Mouse (Mus musculus) hindbrain, embryonic 16.5 days (tissue): ENCODE results near the gene Itm2b. TPM values are rescaled to one million over a fixed set of nuclear protein-coding genes. Genes with fewer than 3 reads are reported as not detected.

ENCODE experiments used
- ATAC-seq: fragments of 200-750 bp; cut with Nextera tagmentation; 2 replicates; pipeline ENCODE4 v1.8.0; 2017; ENCODE audit warnings: moderate TSS enrichment, moderate library complexity
- H3K27ac ChIP-seq: fragments of 300-500 bp; sonication (generic); 2 replicates; pipeline ENCODE4 v1.5.1; 2014; ENCODE audit warnings: low read depth, mild to moderate bottlenecking, control low read depth, low read length, moderate library complexity
- H3K27me3 ChIP-seq: fragments of 300-500 bp; sonication (generic); replicated peaks from 2 replicates; pipeline ENCODE4 v1.6.1; 2014; ENCODE audit warnings: low read length; ENCODE audit not compliant: control insufficient read depth, insufficient read depth
- H3K36me3 ChIP-seq: fragments of 300-500 bp; sonication (generic); 2 replicates; pipeline ENCODE4 v1.6.1; 2014; ENCODE audit warnings: mild to moderate bottlenecking, low read length, moderate library complexity, mixed read lengths; ENCODE audit not compliant: control insufficient read depth, insufficient read depth
- H3K4me1 ChIP-seq: fragments of 300-500 bp; sonication (generic); 2 replicates; pipeline ENCODE4 v1.6.1; 2014; ENCODE audit warnings: low read depth, low read length; ENCODE audit not compliant: control insufficient read depth, insufficient read depth
- H3K4me2 ChIP-seq: fragments of 300-500 bp; sonication (generic); 2 replicates; pipeline ENCODE4 v1.6.1; 2014; ENCODE audit warnings: mild to moderate bottlenecking, low read length, control low read depth, moderate library complexity
- H3K4me3 ChIP-seq: fragments of 300-500 bp; sonication (generic); 2 replicates; pipeline ENCODE4 v1.5.1; 2014; ENCODE audit warnings: mild to moderate bottlenecking, low read length, control low read depth, moderate library complexity
- H3K9ac ChIP-seq: fragments of 300-500 bp; sonication (generic); 2 replicates; pipeline ENCODE4 v1.6.1; 2014; ENCODE audit warnings: low read depth, mild to moderate bottlenecking, control low read depth, low read length, moderate library complexity
- H3K9me3 ChIP-seq: fragments of 300-500 bp; sonication (generic); 2 replicates; pipeline ENCODE4 v1.6.1; 2014; ENCODE audit warnings: mild to moderate bottlenecking, low read length, moderate library complexity; ENCODE audit not compliant: control insufficient read depth
- WGBS: fragments of 180-500 bp; shearing (Covaris S2); extraction: QIAGEN DNeasy Blood & Tissue Kit; methylation state at CpG from one replicate; pipeline ENCODE4 v1.1.7; 2014; 5-methylcytosine and 5-hydroxymethylcytosine counted together
- polyA plus RNA-seq: library from polyadenylated mRNA; unstranded; fragments of >200 nt; fragmentation: Nextera tagmentation; extraction: Ambion mirVana; gene quantifications from 2 replicates; pipeline ENCODE4 v1.2.1, GENCODE M21; 2015

Gene Itm2b
- polyA plus RNA-seq, 1 experiment from 2014 or later = 849 TPM

DNA sequence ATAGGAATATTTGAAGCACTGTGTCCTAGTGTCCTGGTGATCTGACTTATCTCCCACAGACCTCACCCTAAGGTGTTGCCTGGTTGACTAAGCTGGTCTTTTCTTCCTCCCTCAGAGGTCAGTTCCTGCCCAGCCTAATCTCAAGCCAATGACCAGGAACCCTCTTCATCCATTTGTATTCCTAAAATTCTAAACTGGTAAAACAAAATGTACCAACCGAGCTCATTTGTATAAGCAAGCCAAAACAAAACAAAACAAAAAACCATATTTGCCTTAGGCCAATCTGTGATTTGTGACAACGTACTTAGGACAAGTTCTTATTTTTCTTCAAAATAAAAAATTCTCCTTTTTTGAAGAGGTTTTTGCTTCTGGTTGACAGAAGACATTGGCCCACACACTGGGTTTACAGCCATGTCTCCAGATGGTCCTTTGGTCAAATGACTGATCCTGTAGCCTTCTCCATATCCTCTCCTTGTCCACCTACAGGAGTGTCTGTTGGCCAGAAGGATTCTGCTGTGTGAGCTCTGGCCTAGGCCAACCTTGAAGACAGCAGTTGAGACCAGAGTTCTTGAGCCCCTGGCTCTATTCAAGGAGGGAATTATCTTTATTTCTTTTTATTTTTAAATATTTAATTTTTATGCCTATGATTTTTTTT is 758 bp upstream of the Itm2b start:
- no peaks in the 10 kb centered on the region for H3K9me3 ChIP-seq

DNA sequence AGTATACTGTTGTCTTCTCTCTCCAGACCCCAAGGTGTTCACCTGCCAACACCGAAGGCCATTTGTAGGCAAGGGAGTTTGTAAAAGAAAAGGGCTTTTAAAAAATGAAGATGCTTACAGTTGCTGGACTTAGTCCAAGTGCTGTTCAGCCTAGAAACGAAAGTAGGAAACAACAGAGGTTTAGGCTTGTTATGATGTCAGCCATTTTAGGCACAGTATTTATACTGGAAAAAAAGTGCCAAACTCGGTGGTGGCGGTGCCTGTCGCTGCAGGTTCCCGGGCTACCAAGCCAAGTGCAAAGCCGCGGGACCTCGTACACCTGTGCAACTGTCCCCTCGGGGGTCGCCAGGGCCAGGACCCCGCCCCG is 560 bp downstream of the Itm2b start:
- Histone ChIP-seq H3K4me3 (peak overlapping the region; percentile 100), H3K27me3 (no peaks in the 10 kb centered on the region), H3K9me3 (no peaks in the 10 kb centered on the region), H3K9ac (peak overlapping the region; percentile 100), H3K36me3 (no peaks in the 10 kb centered on the region), H3K4me2 (peak overlapping the region; percentile 66), H3K27ac (peak overlapping the region; percentile 98), H3K4me1 (peaks cover 27% of the 10 kb centered on the region)
- 2% methylated on average over 10 of the region's 13 CpGs for WGBS
- ATAC-seq = 0 out of 2 replicates have a peak, but pooled peaks have one; percentile 1

More for the DNA sequence above, 758 bp upstream of the Itm2b start:
- WGBS = 81% methylated on average over 2 of the region's 2 CpGs
- Histone ChIP-seq H3K9ac (peak overlapping the region; percentile 100; the same call in 1 of the 2 replicates), H3K4me2 (peak overlapping the region; percentile 66), H3K36me3 (no peaks in the 10 kb centered on the region), H3K4me3 (peak overlapping the region; percentile 100), H3K27me3 (no peaks in the 10 kb centered on the region), H3K27ac (peak overlapping the region; percentile 98; the same call in 1 of the 2 replicates), H3K4me1 (peaks cover 27% of the 10 kb centered on the region)
- ATAC-seq = no peak

DNA sequence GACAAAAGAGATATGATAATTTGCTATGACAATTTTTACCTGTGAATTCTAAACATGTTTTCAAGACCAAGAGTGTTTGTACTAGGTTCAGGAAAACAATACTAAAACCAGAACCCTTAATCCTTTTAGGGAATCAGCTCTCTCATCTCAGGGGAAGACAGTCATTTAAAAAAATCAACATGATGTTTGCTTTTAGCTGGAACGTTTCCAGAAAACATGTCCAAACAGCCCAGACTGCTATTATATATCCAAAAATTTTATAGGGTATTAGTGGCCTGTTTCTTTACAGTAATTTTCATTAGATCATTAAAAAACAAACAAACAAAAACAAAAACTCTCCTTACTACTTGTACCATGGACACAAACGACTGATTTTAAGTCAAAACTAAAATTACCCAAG is 1.3 kb downstream of the Itm2b start:
- no peak overlapping the region for H3K9ac ChIP-seq
- H3K27ac ChIP-seq = no peak overlapping the region
- 33% methylated on average over 2 of the region's 2 CpGs for WGBS
- H3K27me3 ChIP-seq = no peaks in the 10 kb centered on the region
- ATAC-seq = no peak
- H3K4me2 ChIP-seq = peak overlapping the region; percentile 66
- H3K9me3 ChIP-seq = no peaks in the 10 kb centered on the region
- peaks cover 2% of the 10 kb centered on the region; the same call in 1 of the 2 replicates for H3K36me3 ChIP-seq
- H3K4me3 ChIP-seq = peak overlapping the region; percentile 100
- H3K4me1 ChIP-seq = peaks cover 27% of the 10 kb centered on the region

DNA sequence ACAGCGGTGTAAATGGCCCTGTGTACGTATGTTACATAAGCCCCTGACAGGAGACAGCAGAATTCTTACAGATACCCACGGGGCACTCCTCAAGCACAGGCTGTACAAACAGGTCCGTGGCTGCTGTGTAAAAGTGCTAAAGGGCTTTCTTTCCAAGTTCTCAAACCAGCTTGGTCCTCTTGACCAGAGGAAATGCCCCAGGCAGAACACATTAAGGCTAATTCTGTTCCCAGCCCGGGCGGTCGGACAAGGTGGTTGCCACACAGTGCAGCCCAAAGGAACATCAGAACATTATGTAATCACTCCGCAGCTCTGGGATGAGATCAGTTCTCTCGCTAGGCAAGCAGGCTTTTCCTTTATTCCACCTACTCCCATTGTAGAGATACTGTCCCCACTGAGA is 2.4 kb downstream of the Itm2b start:
- WGBS = 39% methylated on average over 9 of the region's 9 CpGs
- peaks cover 27% of the 10 kb centered on the region for H3K4me1 ChIP-seq
- H3K9me3 ChIP-seq = no peaks in the 10 kb centered on the region
- peak overlapping the region; percentile 39; the same call in 1 of the 2 replicates for H3K27ac ChIP-seq
- ATAC-seq = no peak
- H3K4me3 ChIP-seq = peak overlapping the region; percentile 100
- peak overlapping the region; percentile 15 for H3K9ac ChIP-seq
- peak overlapping the region; percentile 66 for H3K4me2 ChIP-seq
- H3K36me3 ChIP-seq = peaks cover 2% of the 10 kb centered on the region; the same call in 1 of the 2 replicates
- H3K27me3 ChIP-seq = no peaks in the 10 kb centered on the region

DNA sequence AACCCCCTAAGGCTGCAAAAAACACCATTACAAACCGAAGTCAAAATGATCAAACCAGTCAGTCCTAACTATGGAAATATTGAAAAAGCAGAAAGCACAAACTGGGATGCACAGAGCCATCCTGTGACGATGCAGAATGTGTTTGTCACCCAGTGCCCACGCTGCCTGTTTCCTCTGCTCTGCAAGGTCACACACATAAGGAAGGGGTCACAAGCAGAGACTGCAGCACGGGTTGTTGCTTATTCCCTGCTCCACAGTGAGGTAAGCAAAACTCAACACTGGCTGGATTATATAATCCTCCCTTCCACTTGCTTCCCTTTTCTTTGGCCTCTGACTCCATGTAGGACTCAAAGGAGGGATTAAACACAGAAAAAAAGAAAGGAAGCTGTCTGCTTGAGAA is 3.5 kb downstream of the Itm2b start:
- H3K27ac ChIP-seq = no peak overlapping the region
- H3K36me3 ChIP-seq = peaks cover 2% of the 10 kb centered on the region; the same call in 1 of the 2 replicates
- no peaks in the 10 kb centered on the region for H3K27me3 ChIP-seq
- H3K9ac ChIP-seq = no peak overlapping the region
- H3K4me2 ChIP-seq = peak overlapping the region; percentile 66
- no peak for ATAC-seq
- no peak overlapping the region; the same call in 1 of the 2 replicates for H3K4me3 ChIP-seq
- H3K4me1 ChIP-seq = peaks cover 27% of the 10 kb centered on the region
- H3K9me3 ChIP-seq = no peaks in the 10 kb centered on the region
- WGBS = 68% methylated on average over 4 of the region's 4 CpGs

DNA sequence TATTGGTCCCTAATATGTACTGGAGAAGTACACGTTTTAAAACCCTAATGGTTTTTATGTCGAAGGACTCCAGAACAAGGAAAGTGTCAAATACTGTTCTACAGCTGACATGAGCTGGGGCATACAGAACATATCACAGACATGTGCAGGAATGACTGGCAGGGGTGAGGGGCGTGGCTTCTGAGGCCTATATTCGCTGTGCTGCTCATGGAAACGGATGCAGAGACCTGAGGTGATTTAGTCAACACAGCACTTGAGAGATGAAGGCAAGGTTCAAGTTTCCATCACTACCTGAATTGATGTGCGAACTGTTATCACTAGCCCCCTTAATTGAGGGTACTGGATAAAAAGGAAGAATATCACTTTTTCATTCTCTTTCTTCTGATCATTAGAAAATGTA is 7.3 kb downstream of the Itm2b start:
- Histone ChIP-seq H3K4me2 (no peak overlapping the region), H3K36me3 (peaks cover 2% of the 10 kb centered on the region; the same call in 1 of the 2 replicates), H3K9ac (no peak overlapping the region), H3K9me3 (no peaks in the 10 kb centered on the region), H3K27me3 (no peaks in the 10 kb centered on the region), H3K4me1 (peaks cover 18% of the 10 kb centered on the region), H3K27ac (no peak overlapping the region), H3K4me3 (no peak overlapping the region)
- WGBS = 87% methylated on average over 6 of the region's 6 CpGs
- no peak for ATAC-seq

DNA sequence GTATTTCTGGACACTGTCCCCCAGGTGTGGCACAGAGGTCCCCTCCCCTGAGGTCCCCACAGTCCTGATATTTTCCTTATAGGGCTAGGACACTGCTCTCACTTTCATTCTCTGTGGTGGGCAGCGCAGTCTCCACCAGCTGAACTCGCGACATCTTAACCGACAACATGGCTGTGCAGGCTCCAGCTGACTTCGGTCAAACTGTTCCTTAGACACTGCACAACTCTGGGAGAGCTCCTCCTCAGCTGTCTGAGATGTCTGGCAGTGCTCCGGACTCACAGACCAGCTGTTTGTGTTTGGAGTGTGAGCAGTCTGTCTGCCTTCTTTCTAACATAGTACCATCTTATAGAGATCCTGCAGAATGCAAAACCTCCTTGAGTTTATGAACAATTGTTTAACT is 8.2 kb downstream of the Itm2b start:
- Histone ChIP-seq H3K4me3 (no peak overlapping the region), H3K36me3 (peaks cover 2% of the 10 kb centered on the region; the same call in 1 of the 2 replicates), H3K27me3 (no peaks in the 10 kb centered on the region), H3K9ac (no peak overlapping the region), H3K4me2 (no peak overlapping the region), H3K4me1 (peaks cover 13% of the 10 kb centered on the region), H3K9me3 (no peaks in the 10 kb centered on the region), H3K27ac (no peak overlapping the region)
- no peak for ATAC-seq
- 89% methylated on average over 6 of the region's 6 CpGs for WGBS

DNA sequence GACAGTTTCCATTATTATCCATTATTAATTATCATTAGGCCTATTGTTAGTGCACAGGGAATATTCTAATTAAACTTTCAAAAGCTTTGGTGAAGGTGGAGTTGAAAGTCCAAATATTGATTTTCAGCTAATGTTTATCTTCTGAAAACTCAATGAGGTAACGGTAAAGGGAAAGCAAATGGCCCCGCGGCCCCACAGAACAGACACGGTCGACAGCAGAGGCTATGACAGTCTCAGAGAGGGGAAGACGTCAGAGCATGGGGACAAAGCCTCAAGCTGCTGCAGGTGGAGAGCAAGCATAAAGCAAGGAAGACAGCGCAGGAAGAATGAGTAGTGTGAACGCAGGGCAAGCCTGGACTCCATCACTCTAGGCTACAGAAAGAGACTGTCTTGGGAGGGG is 9.2 kb downstream of the Itm2b start:
- Histone ChIP-seq H3K27me3 (no peaks in the 10 kb centered on the region), H3K27ac (no peak overlapping the region), H3K4me2 (no peak overlapping the region), H3K9me3 (no peaks in the 10 kb centered on the region), H3K4me1 (peaks cover 3% of the 10 kb centered on the region), H3K4me3 (no peak overlapping the region), H3K9ac (no peak overlapping the region), H3K36me3 (peaks cover 2% of the 10 kb centered on the region; the same call in 1 of the 2 replicates)
- no peak; the same call in 1 of the 2 replicates for ATAC-seq
- 65% methylated on average over 8 of the region's 8 CpGs for WGBS

DNA sequence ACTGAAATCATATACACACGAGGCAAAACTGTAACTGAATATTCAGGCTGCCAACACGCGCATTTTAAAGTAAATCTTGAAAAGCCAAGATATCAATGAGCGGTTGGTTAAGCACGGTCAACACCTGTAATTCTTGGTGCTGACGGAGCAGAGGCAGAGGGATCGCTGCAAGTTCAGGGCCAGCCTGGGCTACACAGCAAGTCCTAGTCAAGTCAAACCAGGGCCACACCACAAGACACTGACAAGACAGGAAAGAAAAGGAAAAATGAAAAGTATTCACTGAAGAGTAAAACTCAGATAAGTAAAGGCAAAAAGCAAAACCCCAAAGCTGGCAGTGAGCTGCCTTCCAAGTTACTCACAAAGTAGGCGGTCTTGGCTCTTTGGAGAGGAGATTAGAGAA is 9.6 kb downstream of the Itm2b start:
- Histone ChIP-seq H3K36me3 (peaks cover 2% of the 10 kb centered on the region; the same call in 1 of the 2 replicates), H3K9me3 (no peaks in the 10 kb centered on the region), H3K27me3 (no peaks in the 10 kb centered on the region), H3K4me2 (no peak overlapping the region), H3K4me1 (peaks cover 3% of the 10 kb centered on the region), H3K27ac (no peak overlapping the region), H3K4me3 (no peak overlapping the region), H3K9ac (no peak overlapping the region)
- 93% methylated on average over 8 of the region's 8 CpGs for WGBS
- no peak for ATAC-seq
